Mouse (Mus musculus): ENCODE results near the gene Lsm3. TPM values are rescaled to one million over a fixed set of nuclear protein-coding genes. Genes with fewer than 3 reads are reported as not detected.

The Lsm3 gene
- polyA plus RNA-seq, 1 experiment from 2014 or later: 87.8 TPM

DNA sequence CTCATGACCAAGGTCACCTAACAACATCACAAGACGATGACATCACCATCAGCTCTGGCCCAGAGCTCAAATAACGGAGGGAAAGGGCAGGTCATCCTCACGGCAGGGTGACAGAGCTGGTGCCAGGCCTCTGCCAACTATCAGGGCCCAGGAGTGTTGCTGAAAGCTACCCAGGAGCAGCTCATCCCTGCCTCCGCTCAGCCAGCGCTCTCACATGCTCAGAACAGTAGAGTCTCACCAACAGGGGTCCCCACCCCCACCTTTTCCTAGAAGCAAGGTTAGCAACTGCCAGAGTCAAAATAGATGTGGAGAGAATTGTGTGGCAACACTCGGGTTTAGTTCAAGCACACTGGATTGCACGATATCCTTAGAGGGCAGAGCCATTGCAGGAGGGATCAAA, 12.5 kb downstream of the Lsm3 start:
- no peak overlapping the region for H3K27ac ChIP-seq
- 0 out of 2 replicates have a peak, but pooled peaks cover under 1% of the 10 kb centered on the region for H3K36me3 ChIP-seq (ENCODE audit: inconsistent target)
- no peaks in the 10 kb centered on the region for H3K79me2 ChIP-seq (ENCODE audit: inconsistent target)
- WGBS (ENCODE audit: missing documents): 94% methylated on average over 7 of the region's 7 CpGs
- H3K4me3 ChIP-seq (ENCODE audit: inconsistent target): no peak overlapping the region

DNA sequence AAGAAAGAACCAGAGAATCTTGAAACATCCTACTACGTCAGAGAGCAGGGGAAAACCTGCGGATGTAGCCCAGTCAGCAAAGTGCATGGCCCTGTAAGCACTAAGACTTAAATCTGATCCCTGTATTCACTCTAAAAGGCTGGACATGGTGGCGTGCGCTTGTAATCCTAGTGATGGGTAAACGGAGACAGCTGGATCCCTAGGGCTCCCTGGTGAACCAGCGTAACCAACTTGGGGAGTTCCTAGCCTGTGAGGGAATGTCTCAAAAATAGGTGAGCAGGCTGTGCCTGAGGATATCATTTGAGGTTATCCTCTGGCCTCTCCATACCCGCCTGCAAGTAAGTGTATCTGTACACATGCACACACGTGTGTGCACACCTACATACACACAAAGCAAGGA, 14.9 kb downstream of the Lsm3 start:
- no peak overlapping the region for H3K4me3 ChIP-seq (ENCODE audit: inconsistent target)
- no peaks in the 10 kb centered on the region for H3K36me3 ChIP-seq (ENCODE audit: inconsistent target)
- 95% methylated on average over 8 of the region's 8 CpGs for WGBS (ENCODE audit: missing documents)
- H3K79me2 ChIP-seq (ENCODE audit: inconsistent target): no peaks in the 10 kb centered on the region
- H3K27ac ChIP-seq: no peak overlapping the region

DNA sequence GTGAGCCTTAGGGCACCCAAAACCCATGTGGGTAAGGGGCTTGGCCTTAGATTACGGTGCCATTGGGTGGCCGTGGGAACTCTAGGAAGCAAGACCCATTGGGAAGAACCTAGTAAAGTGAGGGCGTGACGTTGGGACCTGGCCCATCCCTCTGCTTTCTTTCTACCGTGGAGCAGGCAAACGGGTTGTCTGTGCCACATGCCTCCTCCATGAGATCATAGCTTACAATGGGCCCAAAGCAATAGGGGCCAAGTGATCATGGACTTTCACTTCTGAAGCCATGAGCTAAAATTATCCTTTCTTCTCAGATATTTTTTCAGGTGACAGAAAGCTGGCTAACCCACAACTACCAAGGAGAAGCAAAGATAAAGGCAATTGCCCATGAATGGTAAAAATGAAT, 15.5 kb downstream of the Lsm3 start:
- Histone ChIP-seq H3K27ac (no peak overlapping the region), H3K4me3 (ENCODE audit: inconsistent target) (no peak overlapping the region), H3K36me3 (ENCODE audit: inconsistent target) (no peaks in the 10 kb centered on the region), H3K79me2 (ENCODE audit: inconsistent target) (no peaks in the 10 kb centered on the region)
- 91% methylated on average over 6 of the region's 6 CpGs for WGBS (ENCODE audit: missing documents)

DNA sequence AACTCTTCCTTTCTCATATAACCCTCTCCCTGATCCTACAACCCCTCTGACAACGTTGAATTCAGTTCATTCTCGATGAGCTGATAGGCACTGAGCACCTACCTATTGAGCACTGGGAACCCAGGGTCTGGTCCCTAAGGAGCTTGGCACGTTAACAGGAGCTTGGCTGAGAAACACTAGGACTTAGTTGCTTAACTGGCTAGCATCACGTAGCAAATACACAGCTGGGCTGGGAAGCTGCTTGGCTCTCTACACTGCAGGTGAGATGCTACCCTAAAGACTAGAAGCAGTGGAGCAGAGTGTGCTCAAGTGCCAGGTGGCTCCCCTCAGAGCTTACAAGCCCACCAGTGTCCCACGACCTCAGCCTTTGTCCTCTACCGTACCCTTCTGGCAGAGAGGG, 16.9 kb downstream of the Lsm3 start:
- 90% methylated on average over 6 of the region's 6 CpGs for WGBS (ENCODE audit: missing documents)
- Histone ChIP-seq H3K79me2 (ENCODE audit: inconsistent target) (no peaks in the 10 kb centered on the region), H3K36me3 (ENCODE audit: inconsistent target) (no peaks in the 10 kb centered on the region), H3K4me3 (ENCODE audit: inconsistent target) (no peak overlapping the region), H3K27ac (no peak overlapping the region)

DNA sequence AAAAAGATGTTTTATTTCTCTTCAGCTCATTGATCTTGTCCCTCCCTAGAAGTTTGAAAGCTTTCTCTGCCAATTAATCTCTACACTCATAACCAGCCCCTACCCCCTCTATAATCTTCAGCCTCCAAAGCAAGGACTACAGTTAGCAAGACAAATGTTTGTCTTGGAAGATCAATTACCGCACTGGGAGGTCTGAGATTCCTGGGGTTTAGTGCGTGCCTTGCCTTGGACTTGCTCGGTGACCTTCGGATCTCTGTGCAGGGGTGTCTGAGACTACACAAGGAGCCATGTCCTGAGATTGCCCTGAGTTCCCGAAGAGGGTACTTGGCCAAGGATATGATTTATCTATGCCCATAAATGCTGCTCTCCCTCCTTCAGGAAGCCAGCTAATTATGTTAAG, 17.6 kb downstream of the Lsm3 start:
- Histone ChIP-seq H3K36me3 (ENCODE audit: inconsistent target) (no peaks in the 10 kb centered on the region), H3K4me3 (ENCODE audit: inconsistent target) (no peak overlapping the region), H3K79me2 (ENCODE audit: inconsistent target) (no peaks in the 10 kb centered on the region), H3K27ac (no peak overlapping the region)
- WGBS (ENCODE audit: missing documents): 90% methylated on average over 5 of the region's 5 CpGs

DNA sequence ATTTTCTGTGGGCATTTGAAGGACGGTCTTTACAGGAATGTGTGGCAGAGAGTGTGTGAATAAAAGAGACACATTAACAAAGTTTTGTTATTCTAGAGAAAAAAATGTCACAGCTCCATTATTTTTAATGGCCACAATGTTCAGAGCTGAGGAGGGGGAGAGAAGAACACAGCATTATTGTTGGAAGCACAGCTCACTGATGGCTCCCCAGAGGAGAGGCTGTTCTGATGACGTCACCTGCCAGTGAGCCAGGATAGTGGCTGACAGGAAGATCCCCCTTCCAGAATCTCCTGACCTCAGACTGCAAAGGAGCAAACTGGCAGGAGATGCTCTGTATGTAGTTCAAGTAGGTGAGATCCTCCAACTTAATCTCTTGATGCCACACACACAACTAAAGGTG, 18.0 kb downstream of the Lsm3 start:
- WGBS (ENCODE audit: missing documents): 89% methylated on average over 2 of the region's 2 CpGs
- no peak overlapping the region for H3K27ac ChIP-seq
- H3K36me3 ChIP-seq (ENCODE audit: inconsistent target): no peaks in the 10 kb centered on the region
- no peaks in the 10 kb centered on the region for H3K79me2 ChIP-seq (ENCODE audit: inconsistent target)
- H3K4me3 ChIP-seq (ENCODE audit: inconsistent target): no peak overlapping the region

DNA sequence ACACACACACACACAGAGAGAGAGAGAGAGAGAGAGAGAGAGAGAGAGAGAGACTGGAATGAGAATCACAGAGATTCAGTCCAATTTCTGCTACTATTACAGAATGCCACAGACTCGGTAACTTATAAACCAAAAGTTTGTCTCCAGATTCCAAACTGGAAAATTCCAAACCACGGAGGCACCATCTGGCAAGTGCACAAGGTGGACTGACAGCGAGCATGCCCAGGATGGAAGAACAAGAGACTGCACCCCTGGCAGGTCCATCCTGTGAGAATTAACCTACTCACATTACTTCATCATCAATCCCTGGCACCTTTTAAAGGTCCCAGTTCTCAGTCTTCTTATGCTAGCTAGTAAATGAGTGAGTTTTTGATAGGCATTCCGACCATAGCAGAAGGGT, 18.5 kb downstream of the Lsm3 start:
- H3K27ac ChIP-seq: no peak overlapping the region
- H3K4me3 ChIP-seq (ENCODE audit: inconsistent target): no peak overlapping the region
- H3K36me3 ChIP-seq (ENCODE audit: inconsistent target): no peaks in the 10 kb centered on the region
- WGBS (ENCODE audit: missing documents): 83% methylated on average over 4 of the region's 4 CpGs
- H3K79me2 ChIP-seq (ENCODE audit: inconsistent target): no peaks in the 10 kb centered on the region

DNA sequence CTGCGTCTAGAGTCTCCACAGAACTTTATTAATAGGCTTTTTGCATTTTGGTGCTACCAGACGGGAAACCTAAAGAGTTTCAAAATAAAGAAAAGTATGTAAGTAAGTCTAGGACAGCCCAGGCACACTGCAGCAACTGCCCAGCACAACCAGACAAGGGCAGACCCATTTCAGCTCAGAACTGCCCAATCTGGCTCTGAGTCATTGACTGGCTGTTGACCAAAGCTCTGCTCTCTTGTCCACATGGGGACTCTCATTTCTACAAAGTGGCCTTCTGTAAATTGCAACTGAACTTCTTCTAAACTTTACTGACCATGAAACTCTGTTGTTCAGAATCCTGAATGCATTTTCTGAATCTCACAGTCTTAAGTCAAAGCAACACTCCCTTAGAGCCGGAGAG, 19.5 kb downstream of the Lsm3 start:
- WGBS (ENCODE audit: missing documents): 72% methylated on average over 3 of the region's 3 CpGs
- H3K27ac ChIP-seq: no peak overlapping the region

DNA sequence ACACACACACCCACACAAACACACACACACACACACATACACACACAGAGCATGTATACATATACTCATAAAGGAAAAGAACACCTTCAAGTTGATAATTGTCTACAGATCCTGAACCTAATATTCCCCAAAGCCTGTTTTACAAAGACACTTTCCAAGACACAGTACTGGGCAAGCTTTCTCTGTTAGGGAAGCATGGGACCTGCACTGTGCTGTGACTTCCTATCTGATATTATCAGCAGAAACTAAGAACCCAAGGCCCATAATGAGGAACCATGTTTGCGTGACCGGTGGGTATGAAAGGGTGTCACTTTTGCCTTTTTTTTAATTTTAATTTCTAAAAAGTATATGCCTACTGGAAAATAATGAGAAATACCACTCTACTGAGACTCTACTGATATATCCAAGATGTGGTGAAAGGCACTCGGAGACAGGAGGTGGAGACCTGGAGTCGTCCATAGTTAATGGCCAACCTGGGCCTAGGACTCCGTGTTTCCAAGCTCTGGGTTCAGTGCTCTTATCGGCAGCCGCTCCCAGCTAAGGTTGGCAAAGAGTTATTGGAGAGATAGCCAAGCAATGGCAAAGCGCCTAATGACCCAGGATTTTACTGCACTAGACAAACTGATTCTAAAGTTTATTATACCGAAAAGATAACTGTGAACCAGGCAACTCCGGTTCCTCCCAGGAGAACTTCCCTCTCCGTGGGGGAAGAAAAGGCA, 20.5 kb downstream of the Lsm3 start:
- Histone ChIP-seq H3K4me3 (ENCODE audit: inconsistent target) (no peak overlapping the region), H3K36me3 (ENCODE audit: inconsistent target) (no peaks in the 10 kb centered on the region), H3K79me2 (ENCODE audit: inconsistent target) (no peaks in the 10 kb centered on the region), H3K27ac (no peak overlapping the region)
- WGBS (ENCODE audit: missing documents): 81% methylated on average over 11 of the region's 11 CpGs

More for the DNA sequence above, 19.5 kb downstream of the Lsm3 start:
- Histone ChIP-seq H3K36me3 (ENCODE audit: inconsistent target) (no peaks in the 10 kb centered on the region), H3K79me2 (ENCODE audit: inconsistent target) (no peaks in the 10 kb centered on the region), H3K4me3 (ENCODE audit: inconsistent target) (no peak overlapping the region)

DNA sequence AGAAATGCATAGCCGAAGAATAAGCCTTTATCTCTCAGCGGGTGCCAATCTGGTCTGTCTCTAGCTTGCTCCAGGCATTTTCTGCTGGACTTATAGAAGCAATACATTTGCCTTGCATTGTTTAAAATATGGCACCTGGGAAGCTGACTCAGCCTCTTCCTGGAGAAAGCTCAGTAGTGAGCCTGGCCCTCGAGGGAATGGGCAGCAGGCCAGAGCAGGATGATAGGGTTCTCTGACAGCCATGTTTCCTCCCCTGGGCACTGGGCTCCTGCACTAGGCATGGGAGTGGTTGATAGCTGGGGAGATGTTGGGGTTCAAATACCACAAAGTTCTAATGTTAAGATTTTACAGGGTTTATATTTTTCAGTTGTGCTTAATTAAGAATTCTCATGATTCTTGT, 25.5 kb downstream of the Lsm3 start:
- H3K4me3 ChIP-seq (ENCODE audit: inconsistent target): no peak overlapping the region
- no peaks in the 10 kb centered on the region for H3K79me2 ChIP-seq (ENCODE audit: inconsistent target)
- H3K36me3 ChIP-seq (ENCODE audit: inconsistent target): no peaks in the 10 kb centered on the region
- no peak overlapping the region for H3K27ac ChIP-seq
- 63% methylated on average over 3 of the region's 3 CpGs for WGBS (ENCODE audit: missing documents)

DNA sequence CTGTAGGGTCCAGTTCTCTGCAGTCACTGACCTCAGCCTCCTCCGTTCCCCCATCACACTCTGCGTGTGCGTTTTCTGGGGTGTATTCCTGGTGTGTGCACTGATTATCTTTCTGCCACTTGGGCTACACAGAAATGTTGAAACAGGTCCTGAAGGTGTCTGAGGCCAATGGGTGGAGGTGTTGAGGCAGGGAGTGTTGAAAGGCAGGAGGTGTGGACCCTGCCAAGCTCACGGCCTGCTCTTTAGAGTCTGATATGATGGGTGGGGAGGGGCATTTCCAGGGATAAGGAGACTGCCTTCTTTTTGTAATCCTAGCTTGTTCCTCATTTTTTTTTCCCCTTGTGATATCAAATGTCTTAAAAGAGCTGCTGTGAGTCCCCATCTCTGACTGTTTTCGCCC, 27.3 kb downstream of the Lsm3 start:
- 85% methylated on average over 5 of the region's 5 CpGs for WGBS (ENCODE audit: missing documents)
- no peak overlapping the region for H3K4me3 ChIP-seq (ENCODE audit: inconsistent target)
- H3K79me2 ChIP-seq (ENCODE audit: inconsistent target): no peaks in the 10 kb centered on the region
- no peaks in the 10 kb centered on the region for H3K36me3 ChIP-seq (ENCODE audit: inconsistent target)
- no peak overlapping the region for H3K27ac ChIP-seq

DNA sequence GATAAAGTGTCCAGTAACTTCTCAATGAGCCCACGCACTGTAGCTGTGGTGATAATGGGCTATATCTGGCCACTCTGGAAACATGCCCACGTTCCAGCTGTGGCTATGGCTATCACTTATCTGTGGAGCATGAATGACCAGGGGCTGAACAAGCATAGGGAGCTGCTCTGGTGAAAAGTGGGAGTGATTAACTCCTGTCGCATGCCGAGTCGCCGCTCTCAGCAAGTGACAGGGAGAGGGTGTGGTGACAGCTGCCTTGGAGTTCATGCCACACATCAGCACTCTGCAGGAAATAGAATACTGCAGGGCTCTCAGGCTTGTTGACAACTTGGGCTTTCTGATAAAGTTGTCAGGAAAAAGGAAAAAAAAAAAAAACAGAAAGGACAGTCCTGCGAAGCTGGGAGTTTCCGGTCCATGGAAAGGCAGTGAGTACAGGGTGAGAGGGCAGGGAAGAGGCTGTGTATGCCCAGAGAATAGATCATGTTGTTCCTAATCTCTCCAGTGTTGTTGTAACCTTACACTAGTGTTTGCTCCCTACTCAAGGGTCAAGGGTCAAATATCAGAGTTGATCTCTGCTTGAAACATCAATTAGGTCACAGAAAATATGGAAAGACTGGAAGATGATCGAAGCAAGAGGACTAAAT, 30.6 kb downstream of the Lsm3 start:
- H3K4me3 ChIP-seq (ENCODE audit: inconsistent target): no peak overlapping the region
- WGBS (ENCODE audit: missing documents): 58% methylated on average over 9 of the region's 9 CpGs

DNA sequence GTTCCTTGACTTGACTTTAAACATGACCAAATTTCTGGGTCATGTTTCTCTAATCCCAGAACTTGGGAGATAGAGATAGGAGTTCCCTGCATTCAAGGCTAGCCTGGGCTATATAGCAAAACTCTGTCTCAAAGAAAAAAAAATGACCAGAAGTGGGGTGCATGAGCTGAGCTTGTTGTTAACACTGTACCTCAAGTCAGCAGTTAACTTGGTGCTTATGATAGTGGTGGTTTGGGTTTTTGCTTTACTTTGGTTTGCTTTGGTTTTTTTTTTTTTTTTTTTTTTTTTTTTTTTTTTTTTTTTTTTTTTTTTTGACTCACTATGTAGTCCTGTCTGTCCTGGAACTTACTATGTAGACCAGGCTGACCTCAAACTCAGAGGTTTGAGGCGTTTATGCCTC, 31.6 kb downstream of the Lsm3 start:
- Histone ChIP-seq H3K79me2 (ENCODE audit: inconsistent target) (no peaks in the 10 kb centered on the region), H3K4me3 (ENCODE audit: inconsistent target) (no peak overlapping the region), H3K27ac (no peak overlapping the region), H3K36me3 (ENCODE audit: inconsistent target) (no peaks in the 10 kb centered on the region)
- no CpG with 5 or more reads among the region's 1 CpGs for WGBS (ENCODE audit: missing documents)

More for the DNA sequence above, 30.6 kb downstream of the Lsm3 start:
- Histone ChIP-seq H3K79me2 (ENCODE audit: inconsistent target) (no peaks in the 10 kb centered on the region), H3K27ac (no peak overlapping the region), H3K36me3 (ENCODE audit: inconsistent target) (no peaks in the 10 kb centered on the region)

DNA sequence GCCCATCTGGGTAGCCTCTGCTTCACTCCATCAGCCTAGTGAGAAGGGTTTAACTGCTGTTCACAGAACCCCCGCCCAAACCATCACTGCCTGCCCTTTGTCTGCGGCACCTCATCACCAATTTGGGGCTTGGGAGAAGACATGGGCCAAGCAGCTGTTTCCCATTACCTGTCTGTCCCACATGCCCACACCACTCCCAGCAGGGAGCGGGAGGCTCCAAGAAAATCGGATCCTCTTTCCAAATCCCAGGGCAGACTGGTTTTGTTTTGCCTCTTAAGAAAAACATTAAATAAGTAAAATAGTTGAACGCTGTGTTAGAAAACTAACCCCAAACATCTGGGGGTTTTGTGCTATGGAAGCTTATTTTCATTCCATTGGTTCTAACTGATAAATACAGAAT, 33.9 kb downstream of the Lsm3 start:
- no peaks in the 10 kb centered on the region for H3K36me3 ChIP-seq (ENCODE audit: inconsistent target)
- H3K27ac ChIP-seq: no peak overlapping the region
- 94% methylated on average over 5 of the region's 5 CpGs for WGBS (ENCODE audit: missing documents)
- no peak overlapping the region for H3K4me3 ChIP-seq (ENCODE audit: inconsistent target)
- H3K79me2 ChIP-seq (ENCODE audit: inconsistent target): no peaks in the 10 kb centered on the region

DNA sequence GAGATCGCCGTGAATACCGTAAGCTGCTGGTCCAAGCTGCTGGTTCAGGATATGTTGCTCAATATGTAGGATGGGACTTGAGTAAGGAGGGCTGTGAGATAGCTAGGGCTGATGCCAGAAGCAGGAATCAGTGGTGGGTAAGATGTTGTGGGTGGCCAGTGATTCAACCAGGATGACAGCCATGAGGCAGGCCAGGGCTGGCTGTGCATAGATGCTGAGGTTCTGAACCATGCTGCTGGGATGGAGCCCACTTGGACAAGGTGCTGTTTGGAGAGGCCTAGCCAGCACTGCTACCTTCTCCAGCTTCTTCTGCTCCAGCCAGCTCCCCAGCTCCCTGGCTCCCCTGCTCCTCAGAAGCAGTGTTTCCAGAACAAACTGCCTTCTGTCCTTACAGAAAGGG, 35.9 kb downstream of the Lsm3 start:
- no peak overlapping the region for H3K4me3 ChIP-seq (ENCODE audit: inconsistent target)
- WGBS (ENCODE audit: missing documents): 88% methylated on average over 3 of the region's 3 CpGs
- no peaks in the 10 kb centered on the region for H3K79me2 ChIP-seq (ENCODE audit: inconsistent target)
- no peak overlapping the region for H3K27ac ChIP-seq
- H3K36me3 ChIP-seq (ENCODE audit: inconsistent target): no peaks in the 10 kb centered on the region

DNA sequence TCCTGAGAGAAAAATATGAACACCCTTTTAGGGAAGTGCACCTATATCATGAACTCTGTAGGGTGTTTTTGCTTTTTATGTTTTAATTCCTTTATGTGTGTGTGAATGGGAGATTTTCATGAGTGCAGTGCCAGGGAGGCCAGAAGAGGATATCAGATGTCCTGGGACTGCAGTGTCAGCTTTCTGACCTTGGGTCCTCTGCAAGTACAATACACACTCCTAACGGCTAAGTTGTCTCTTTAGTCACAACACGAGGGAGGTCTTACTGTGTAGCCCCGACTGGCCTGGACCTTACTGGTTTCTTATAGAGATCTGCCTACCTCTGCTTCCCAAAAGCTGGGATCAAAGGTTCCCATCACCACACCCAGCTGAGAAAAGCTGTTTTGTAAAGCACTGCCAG, 37.0 kb downstream of the Lsm3 start:
- H3K36me3 ChIP-seq (ENCODE audit: inconsistent target): no peaks in the 10 kb centered on the region
- H3K4me3 ChIP-seq (ENCODE audit: inconsistent target): no peak overlapping the region
- H3K79me2 ChIP-seq (ENCODE audit: inconsistent target): no peaks in the 10 kb centered on the region
- H3K27ac ChIP-seq: no peak overlapping the region
- WGBS (ENCODE audit: missing documents): 94% methylated on average over 3 of the region's 3 CpGs

Data from macrophage (primary cell).